Mouse (Mus musculus) megakaryocyte-erythroid progenitor cell, adult 5-6 weeks (primary cell): ENCODE results near the gene Spaar. TPM values are rescaled to one million over a fixed set of nuclear protein-coding genes. Genes with fewer than 3 reads are reported as not detected.

Experiments used
- ATAC-seq: replicated peaks from 2 replicates; pipeline ENCODE4 v1.8.0; 2016; ENCODE audit warnings: mild to moderate bottlenecking, inconsistent platforms; ENCODE audit not compliant: severe bottlenecking, poor library complexity, low FRiP score, low TSS enrichment
- total RNA-seq, 2 experiments: library from RNA; stranded (forward) in 1 of 2; stranded (reverse) in 1 of 2; fragments of 200-1000, 215-1000 nt in 1 of 2; fragments of >200 nt in 1 of 2; fragmentation: Nextera tagmentation in 1 of 2; gene quantifications; 2 replicates each; pipeline ENCODE4 v1.2.3; 2014 to 2017

Spaar gene
- total RNA-seq, 2 experiments from 2014 or later, result not detected

- peak; percentile 69 for ATAC-seq
Observed at GRCm38 (mm10) chr4:43727718-43728575, 1.9 kb upstream of the Spaar start.

GRCm38 (mm10) chr4:43728576-43728954 lies 1.3 kb upstream of the Spaar start:
- ATAC-seq, result 0 out of 2 replicates have a peak, but pooled peaks have one; percentile 4

DNA sequence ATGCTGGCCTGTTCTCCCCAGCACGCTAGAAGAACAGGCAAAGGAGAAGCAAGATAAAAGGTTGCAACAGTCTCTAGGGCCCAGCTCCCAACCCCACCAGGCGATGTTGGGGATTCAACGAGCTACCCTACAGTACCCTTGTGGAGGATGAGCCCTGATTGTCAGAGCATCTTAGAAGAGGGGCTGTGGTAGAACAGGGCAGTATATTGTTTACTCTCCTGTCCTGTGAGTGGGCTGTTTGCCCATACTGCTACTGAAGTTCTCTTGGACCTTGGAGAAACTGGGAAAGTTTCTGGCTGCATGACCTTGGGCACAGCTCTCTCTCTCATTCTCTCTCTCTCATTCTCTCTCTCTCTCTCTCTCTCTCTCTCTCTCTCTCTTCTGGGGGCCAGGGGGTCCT lies 708 bp upstream of the Spaar start:
- no peak for ATAC-seq

- no peak for ATAC-seq
Observed at GRCm38 (mm10) chr4:43730750-43731297, 990 bp downstream of the Spaar start.

DNA sequence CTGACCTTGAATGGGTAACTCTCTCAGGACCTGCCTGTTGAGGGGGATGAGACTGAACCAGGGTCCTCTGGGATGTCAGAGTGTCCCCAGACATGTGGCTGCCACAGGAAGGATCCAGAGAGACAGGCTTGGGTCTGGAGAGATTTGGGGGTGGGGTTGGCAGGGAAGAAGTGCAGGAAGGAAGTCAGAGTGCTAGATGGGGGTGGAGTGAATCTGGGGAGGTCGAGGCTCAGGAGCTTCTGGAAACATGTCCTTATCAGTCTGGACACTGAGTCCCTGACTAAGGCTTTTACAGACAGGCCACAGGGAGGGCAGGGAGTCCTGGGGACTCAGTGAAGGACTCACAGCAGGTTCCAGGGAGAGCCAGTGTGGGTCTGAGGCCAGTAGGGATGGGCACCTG lies 2.3 kb downstream of the Spaar start:
- ATAC-seq, result no peak

- ATAC-seq, result no peak
Observed at GRCm38 (mm10) chr4:43733186-43733585, 3.4 kb downstream of the Spaar start.

- ATAC-seq, result no peak
Observed at GRCm38 (mm10) chr4:43737144-43737543, 7.3 kb downstream of the Spaar start.

- no peak for ATAC-seq
Observed at GRCm38 (mm10) chr4:43738989-43739674, 9.3 kb downstream of the Spaar start.

DNA sequence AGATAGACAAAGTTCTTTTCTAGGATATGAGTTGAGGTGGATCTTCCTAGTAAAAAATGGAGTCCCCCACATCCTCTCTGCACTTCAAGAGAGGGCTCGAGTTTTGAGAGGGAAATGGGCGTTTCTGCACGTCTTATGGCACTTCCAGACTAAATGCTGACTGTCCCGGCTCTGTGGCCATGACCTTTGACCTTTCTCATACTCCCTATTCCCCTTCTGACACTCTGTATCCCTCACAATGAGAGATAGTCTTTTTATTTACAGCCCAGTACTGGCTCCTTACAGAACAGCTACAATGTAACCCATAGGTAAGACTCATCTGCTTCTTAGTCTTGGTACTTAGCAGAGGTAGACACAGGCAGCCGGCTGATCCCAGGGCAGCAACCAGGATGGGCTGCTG lies 11.7 kb downstream of the Spaar start:
- no peak for ATAC-seq

DNA sequence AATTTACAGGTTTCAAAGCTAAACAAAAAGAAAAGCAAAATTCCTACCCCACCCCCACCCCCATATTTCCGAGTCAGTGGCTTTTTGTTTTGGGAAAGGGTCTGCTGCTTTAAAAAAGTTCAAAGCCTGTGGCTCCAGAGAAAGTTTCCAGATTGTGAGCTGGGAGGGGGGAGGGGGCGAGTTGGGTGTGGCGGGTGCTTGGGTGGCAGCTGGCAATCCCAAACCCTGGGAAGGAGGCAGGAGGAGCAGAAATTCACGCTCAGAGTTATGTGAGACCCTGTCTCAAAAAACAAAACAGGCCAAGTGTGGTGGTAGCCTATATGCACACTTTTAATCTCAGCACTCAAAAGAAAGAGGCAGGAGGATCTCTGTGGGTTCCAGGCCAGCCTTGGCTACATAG lies 12.8 kb downstream of the Spaar start:
- no peak for ATAC-seq

DNA sequence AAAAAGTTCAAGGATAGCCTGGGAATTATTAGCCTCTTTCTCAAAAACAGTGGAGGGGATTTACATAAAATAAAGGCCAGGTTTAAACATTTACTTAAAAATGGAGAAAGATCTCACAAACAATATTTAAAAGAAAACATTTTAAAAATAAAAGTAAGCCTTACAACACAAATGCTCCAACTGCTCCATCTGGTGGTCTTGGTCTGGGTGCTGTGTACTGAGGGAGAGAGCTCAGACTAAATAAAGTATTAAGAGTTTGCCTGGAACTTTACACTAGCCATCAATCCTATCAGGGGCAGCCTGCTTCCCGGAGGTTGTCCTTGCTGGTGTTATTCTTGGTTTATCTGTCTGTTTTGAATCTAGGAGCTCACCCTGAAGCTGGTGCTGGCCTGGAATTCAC lies 13.3 kb downstream of the Spaar start:
- no peak for ATAC-seq

- no peak for ATAC-seq
Observed at GRCm38 (mm10) chr4:43745187-43745586, 15.4 kb downstream of the Spaar start.

- no peak for ATAC-seq
Observed at GRCm38 (mm10) chr4:43757213-43757612, 27.4 kb downstream of the Spaar start.

GRCm38 (mm10) chr4:43759571-43760418 lies 30.0 kb downstream of the Spaar start:
- ATAC-seq, result no peak

- ATAC-seq, result no peak
Observed at GRCm38 (mm10) chr4:43760460-43760859, 30.6 kb downstream of the Spaar start.

GRCm38 (mm10) chr4:43761336-43761735 lies 31.5 kb downstream of the Spaar start:
- ATAC-seq, result no peak

DNA sequence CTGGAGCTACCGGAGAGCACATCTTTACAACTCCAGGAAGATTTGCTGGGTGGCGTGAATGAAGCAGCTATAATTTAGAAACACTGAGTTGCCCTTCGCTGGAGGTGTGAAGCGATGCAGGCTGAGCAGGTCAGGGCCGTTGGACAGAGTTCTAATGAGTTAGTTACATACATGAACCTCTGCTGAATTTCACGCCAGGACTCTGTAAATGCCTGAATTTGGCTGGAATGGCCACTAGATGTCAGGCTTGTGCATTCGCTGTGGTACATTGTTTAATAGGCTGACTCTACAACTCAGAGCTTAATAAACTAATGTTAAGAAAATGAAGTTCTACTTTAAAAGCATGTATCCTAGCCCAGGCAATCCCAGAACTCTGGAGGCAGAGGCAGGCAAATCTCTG lies 33.6 kb downstream of the Spaar start:
- 0 out of 2 replicates have a peak, but pooled peaks have one; percentile 68 for ATAC-seq

GRCm38 (mm10) chr4:43768341-43768740 lies 38.5 kb downstream of the Spaar start:
- ATAC-seq, result no peak

- ATAC-seq, result no peak
Observed at GRCm38 (mm10) chr4:43769374-43769773, 39.5 kb downstream of the Spaar start.

- ATAC-seq, result no peak
Observed at GRCm38 (mm10) chr4:43770909-43771308, 41.1 kb downstream of the Spaar start, which contains the start of gene Olfr159. TSS of gene Olfr159 (minus strand) at chr4:43771009.
